Mouse (Mus musculus) liver (tissue): ENCODE measurements around the gene Sat1.

ENCODE experiments used
- DNase-seq: peaks from one replicate; pipeline ENCODE4 v3.0.0-alpha.2; 2020; ENCODE audit warnings: mixed read lengths

Gene Sat1

GRCm38 (mm10) chrX:155163553-155163952 lies 52.7 kb downstream of the Sat1 start:
- no peak for DNase-seq
